Mouse (Mus musculus) myocyte (in vitro differentiated cells): Measurements from ENCODE around the gene Csnk1e. TPM values are rescaled to one million over a fixed set of nuclear protein-coding genes. Genes with fewer than 3 reads are reported as not detected.

Experiments
- H3K27me3 ChIP-seq: one replicate; pipeline ENCODE4 v1.6.1; 2011; ENCODE audit not compliant: control insufficient read depth, insufficient read depth, insufficient read length
- H3K36me3 ChIP-seq: one replicate; pipeline ENCODE4 v1.6.1; 2011; ENCODE audit not compliant: control insufficient read depth, insufficient read depth
- H3K4me2 ChIP-seq: one replicate; pipeline ENCODE4 v1.6.1; 2011; ENCODE audit warnings: low read depth, control low read depth
- H3K4me3 ChIP-seq: one replicate; pipeline ENCODE4 v1.5.1; 2011; ENCODE audit warnings: mild to moderate bottlenecking, control low read depth, moderate library complexity
- H3K79me2 ChIP-seq: one replicate; pipeline ENCODE4 v1.6.1; 2011; ENCODE audit not compliant: control insufficient read depth, insufficient read depth
- H3ac ChIP-seq: one replicate; pipeline ENCODE4 v1.6.1; 2011; ENCODE audit not compliant: control insufficient read depth, insufficient read length
- CEBPB ChIP-seq: IDR thresholded peaks from 2 replicates; pipeline ENCODE4 v1.6.1; 2011; ENCODE audit warnings: mild to moderate bottlenecking, moderate library complexity; ENCODE audit not compliant: poor library complexity, insufficient read depth, severe bottlenecking
- E2F4 ChIP-seq: IDR thresholded peaks from one replicate; pipeline ENCODE4 v1.6.1; 2011; ENCODE audit warnings: mild to moderate bottlenecking, control low read depth, moderate library complexity; ENCODE audit not compliant: insufficient read depth
- MAX ChIP-seq: IDR thresholded peaks from one replicate; pipeline ENCODE4 v1.6.1; 2011; ENCODE audit warnings: low read depth, mild to moderate bottlenecking, control low read depth
- MYOD1 ChIP-seq, 3 experiments: IDR thresholded peaks; one replicate each; pipeline ENCODE4 v1.6.1; 2011; ENCODE audit warnings: control low read depth in 2 of 3, low read depth in 2 of 3, mild to moderate bottlenecking in 2 of 3, moderate library complexity in 1 of 3; ENCODE audit not compliant: insufficient read length in 2 of 3, control insufficient read depth in 1 of 3
- MYOG ChIP-seq, 3 experiments: IDR thresholded peaks; one replicate each; pipeline ENCODE4 v1.6.1; 2011; ENCODE audit warnings: control low read depth in 2 of 3, low read depth in 2 of 3, mild to moderate bottlenecking in 2 of 3; ENCODE audit not compliant: insufficient read length in 2 of 3, control insufficient read depth in 1 of 3, insufficient read depth in 1 of 3
- POLR2A ChIP-seq: IDR thresholded peaks from one replicate; pipeline ENCODE4 v1.6.1; 2011; ENCODE audit warnings: low read depth, mild to moderate bottlenecking, control low read depth, moderate library complexity; ENCODE audit not compliant: insufficient read length
- POLR2AphosphoS2 ChIP-seq: IDR thresholded peaks from one replicate; pipeline ENCODE4 v1.6.1; 2011; ENCODE audit warnings: low read depth, control low read depth; ENCODE audit not compliant: insufficient read length
- REST ChIP-seq: IDR thresholded peaks from one replicate; pipeline ENCODE4 v1.6.1; 2011; ENCODE audit warnings: mild to moderate bottlenecking, control low read depth, moderate library complexity; ENCODE audit not compliant: insufficient read depth, insufficient read length
- SRF ChIP-seq: IDR thresholded peaks from one replicate; pipeline ENCODE4 v1.6.1; 2011; ENCODE audit warnings: low read depth; ENCODE audit not compliant: control insufficient read depth, insufficient read length
- TCF12 ChIP-seq: IDR thresholded peaks from one replicate; pipeline ENCODE4 v1.6.1; 2011; ENCODE audit warnings: mild to moderate bottlenecking, control low read depth; ENCODE audit not compliant: poor library complexity, insufficient read depth, severe bottlenecking
- TCF3 ChIP-seq: IDR thresholded peaks from one replicate; pipeline ENCODE4 v1.6.1; 2011; ENCODE audit warnings: low read depth, control low read depth; ENCODE audit not compliant: insufficient read length
- USF1 ChIP-seq: IDR thresholded peaks from one replicate; pipeline ENCODE4 v1.6.1; 2011; ENCODE audit warnings: low read depth, mild to moderate bottlenecking, control low read depth, moderate library complexity
- polyA plus RNA-seq: library from polyadenylated mRNA; unstranded; fragments of >200 nt; fragmentation: generic; extraction: Trizol; gene quantifications from one replicate; pipeline ENCODE4 v1.2.1, GENCODE M21; 2012; ENCODE audit warnings: missing spikeins

Gene Csnk1e
- polyA plus RNA-seq, 1 experiment: 116 TPM

DNA sequence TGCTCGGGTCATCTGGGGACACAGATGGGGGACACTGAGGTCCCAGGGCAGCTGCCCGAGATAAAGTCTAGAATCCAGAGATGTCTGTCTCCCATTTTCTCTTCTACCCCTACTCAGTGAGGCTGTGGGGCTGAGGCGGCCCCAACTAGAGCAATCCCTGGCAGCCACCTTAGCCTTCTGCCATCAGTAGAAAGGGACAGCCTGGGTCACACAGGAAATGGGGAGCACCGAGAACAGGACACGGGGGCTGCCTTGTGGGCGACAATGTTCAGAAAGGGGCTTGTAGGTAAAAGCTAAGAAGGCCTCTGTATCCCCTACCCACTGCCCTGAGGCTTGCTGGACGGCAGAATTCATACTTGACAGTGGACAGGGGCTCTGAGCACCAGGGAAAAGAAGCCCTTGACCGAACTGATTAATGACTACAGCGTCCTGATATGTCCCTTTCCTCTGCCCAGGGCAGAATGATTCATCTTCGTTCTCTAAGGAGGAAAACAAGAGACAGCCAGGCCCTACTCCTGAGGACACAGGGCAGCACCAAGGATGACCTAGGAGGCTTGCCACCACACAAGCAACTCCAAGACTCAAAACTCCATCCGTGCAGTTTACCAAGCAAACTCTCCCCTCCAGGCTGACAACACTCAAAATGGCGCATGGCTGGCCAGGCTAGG is 17.7 kb downstream of the Csnk1e start:
- H3K4me2 ChIP-seq: peak overlapping the region; percentile 2
- H3K27me3 ChIP-seq: no peaks in the 10 kb centered on the region
- TF ChIP-seq POLR2AphosphoS2 (no peak), MYOD1 (IDR thresholded peaks at IDR 0.05; ENCODE audit: control insufficient read depth in 1 of 3, insufficient read length in 2 of 3, low read depth in 2 of 3) (no peak), CEBPB (no peak), SRF (no peak), REST (no peak), TCF3 (no peak), MAX (no peak), POLR2A (no peak), MYOG (IDR thresholded peaks at IDR 0.05; ENCODE audit: control insufficient read depth in 1 of 3, insufficient read depth in 1 of 3, insufficient read length in 2 of 3, low read depth in 2 of 3) (no peak), TCF12 (no peak), USF1 (no peak), E2F4 (no peak)
- no peak overlapping the region for H3ac ChIP-seq
- peaks cover 18% of the 10 kb centered on the region for H3K36me3 ChIP-seq
- peaks cover 86% of the 10 kb centered on the region for H3K79me2 ChIP-seq
- H3K4me3 ChIP-seq: no peak overlapping the region

DNA sequence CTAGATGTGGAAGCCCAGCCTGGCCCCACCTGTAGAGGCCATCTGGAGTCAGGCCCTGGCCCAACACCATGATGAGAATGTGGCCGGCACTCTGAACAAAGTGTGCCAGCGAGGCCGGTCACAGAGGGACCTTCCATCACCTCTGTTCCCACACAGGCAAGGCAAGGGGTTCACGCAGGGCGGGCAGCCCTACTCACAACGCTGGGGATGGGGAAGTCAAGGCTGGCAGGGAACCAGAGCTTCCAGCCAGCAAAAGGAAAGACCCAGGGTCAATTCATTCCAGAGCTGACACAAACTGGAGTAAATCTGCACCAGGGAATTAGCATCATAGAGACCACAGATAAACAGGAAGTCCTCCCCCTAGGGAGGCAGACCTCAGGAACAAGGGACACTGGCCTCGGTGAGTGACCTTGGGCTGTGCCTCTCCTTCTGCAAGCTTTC is 18.9 kb downstream of the Csnk1e start:
- TF ChIP-seq TCF12: no peak
- TF ChIP-seq TCF3: no peak
- peak; percentile 4 for TF ChIP-seq POLR2AphosphoS2
- TF ChIP-seq CEBPB: no peak
- TF ChIP-seq MYOD1 (IDR thresholded peaks at IDR 0.05; ENCODE audit: control insufficient read depth in 1 of 3, insufficient read length in 2 of 3, low read depth in 2 of 3): no peak
- no peak for TF ChIP-seq E2F4
- TF ChIP-seq POLR2A: no peak
- Histone ChIP-seq H3K4me2 (no peak overlapping the region), H3K27me3 (no peaks in the 10 kb centered on the region), H3K79me2 (peaks cover 89% of the 10 kb centered on the region), H3ac (no peak overlapping the region), H3K4me3 (no peak overlapping the region), H3K36me3 (peaks cover 18% of the 10 kb centered on the region)

GRCm38 (mm10) chr15:79435191-79435671 is 20.1 kb downstream of the Csnk1e start:
- Histone ChIP-seq H3K4me3 (no peak overlapping the region), H3K4me2 (peak overlapping the region; percentile 48), H3K79me2 (peaks cover 76% of the 10 kb centered on the region), H3ac (no peak overlapping the region), H3K27me3 (no peaks in the 10 kb centered on the region), H3K36me3 (peaks cover 18% of the 10 kb centered on the region)
- TF ChIP-seq MYOD1 (IDR thresholded peaks at IDR 0.05; ENCODE audit: control insufficient read depth in 1 of 3, insufficient read length in 2 of 3, low read depth in 2 of 3): peak in 1 of 3 experiments; percentile 64
- no peak for TF ChIP-seq MYOG (IDR thresholded peaks at IDR 0.05; ENCODE audit: control insufficient read depth in 1 of 3, insufficient read depth in 1 of 3, insufficient read length in 2 of 3, low read depth in 2 of 3)
- no peak for TF ChIP-seq TCF3

GRCm38 (mm10) chr15:79432892-79433291 is 22.5 kb downstream of the Csnk1e start:
- TF ChIP-seq POLR2A (no peak), MAX (no peak), TCF3 (no peak), REST (no peak), MYOG (IDR thresholded peaks at IDR 0.05; ENCODE audit: control insufficient read depth in 1 of 3, insufficient read depth in 1 of 3, insufficient read length in 2 of 3, low read depth in 2 of 3) (no peak), TCF12 (no peak), SRF (no peak), CEBPB (no peak), E2F4 (no peak), USF1 (no peak), MYOD1 (IDR thresholded peaks at IDR 0.05; ENCODE audit: control insufficient read depth in 1 of 3, insufficient read length in 2 of 3, low read depth in 2 of 3) (no peak), POLR2AphosphoS2 (no peak)
- Histone ChIP-seq H3K4me2 (no peak overlapping the region), H3K79me2 (peaks cover 58% of the 10 kb centered on the region), H3K27me3 (no peaks in the 10 kb centered on the region), H3ac (no peak overlapping the region), H3K4me3 (no peak overlapping the region), H3K36me3 (peaks cover 36% of the 10 kb centered on the region)

GRCm38 (mm10) chr15:79432328-79432727 is 23.0 kb downstream of the Csnk1e start:
- Histone ChIP-seq H3K36me3 (peaks cover 36% of the 10 kb centered on the region), H3K4me2 (no peak overlapping the region), H3K4me3 (no peak overlapping the region), H3K27me3 (no peaks in the 10 kb centered on the region), H3ac (no peak overlapping the region), H3K79me2 (peaks cover 53% of the 10 kb centered on the region)
- TF ChIP-seq POLR2AphosphoS2 (no peak), TCF3 (no peak), SRF (no peak), CEBPB (no peak)
